Mouse (Mus musculus): Measurements from ENCODE around the gene Rab11fip2. TPM values are rescaled to one million over a fixed set of nuclear protein-coding genes. Genes with fewer than 3 reads are reported as not detected.
A peak's percentile ranks its signal among the peaks of the same experiment; 100 is the strongest.

The Rab11fip2 gene
- 11.9 and 18.3 TPM in 2 replicates for polyA plus RNA-seq (2014; fragmentation: Nextera tagmentation; extraction: Ambion mirVana)

DNA sequence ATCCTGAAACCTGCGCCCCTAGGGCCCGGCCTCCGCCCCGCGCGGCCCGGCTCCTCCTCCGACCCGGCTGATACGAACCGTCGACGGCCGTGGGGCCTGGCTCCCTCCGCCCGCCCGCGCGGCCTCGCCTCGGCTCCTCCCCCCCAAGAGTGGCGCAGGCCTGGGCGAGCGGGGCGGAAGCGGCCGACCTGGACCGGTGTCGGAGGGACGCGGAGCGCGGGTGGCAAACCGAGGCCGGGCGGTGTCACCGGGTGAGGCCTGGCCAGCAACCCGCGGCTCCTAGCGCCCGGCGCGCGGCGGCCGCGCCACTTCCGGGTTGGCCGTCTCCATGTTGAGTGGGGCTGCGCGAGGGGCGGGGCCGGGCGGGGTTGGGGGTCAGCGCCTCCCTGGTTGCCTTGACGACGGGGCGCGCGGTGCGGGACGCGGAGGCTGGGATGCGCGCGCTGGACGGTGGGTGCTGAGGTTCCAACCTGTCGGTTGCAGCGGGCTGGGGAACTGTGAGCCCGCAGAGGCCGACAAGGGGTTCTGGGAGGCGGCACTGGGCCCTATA is at the start of gene Rab11fip2:
Gene Rab11fip2, minus strand, starts transcription at position 333 of the 550 bp plus-strand sequence.
- under 1% methylated on average over 72 of the region's 72 CpGs for WGBS
- Histone ChIP-seq H3K27ac (ENCODE audit: low read depth, low read length) (peak within 1 kb of the TSS; percentile 86), H3K4me3 (ENCODE audit: low read depth, low read length) (peak within 1 kb of the TSS; percentile 76), H3K4me2 (ENCODE audit: low read depth, low read length) (peak within 1 kb of the TSS; percentile 76), H3K9ac (replicated peaks; ENCODE audit: low read depth, low read length) (peak within 1 kb of the TSS; percentile 88), H3K9me3 (ENCODE audit: control insufficient read depth, low read length) (no peaks in the 10 kb centered on the region), H3K27me3 (ENCODE audit: control insufficient read depth, insufficient read depth, low read length) (no peaks in the 10 kb centered on the region; the same call in 1 of the 2 replicates), H3K4me1 (ENCODE audit: control insufficient read depth, insufficient read depth, low read length) (peaks cover 20% of the 10 kb centered on the region), H3K36me3 (ENCODE audit: control insufficient read depth, insufficient read depth, low read length) (no peaks in the 10 kb centered on the region)
- ATAC-seq (ENCODE audit: low read depth), result peak; percentile 98

DNA sequence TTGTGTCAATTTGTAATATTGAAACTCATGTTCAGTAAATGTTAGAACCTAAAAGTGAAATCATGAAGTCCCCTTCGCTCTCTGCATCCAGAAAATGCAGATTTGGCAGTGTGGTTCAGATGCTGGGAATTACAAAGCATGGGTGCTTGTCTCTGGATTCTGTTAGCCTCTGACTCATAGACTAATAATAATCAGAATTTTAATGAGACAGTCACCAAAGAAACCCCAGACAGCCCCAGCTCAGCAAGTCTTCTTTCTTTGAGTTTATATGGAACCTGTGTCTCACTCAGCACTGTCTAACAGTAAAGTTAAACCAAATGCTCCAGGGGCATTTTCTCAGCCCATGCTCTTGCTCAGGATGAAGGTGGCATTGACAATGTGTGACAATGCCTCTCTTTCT is 38.1 kb upstream of the Rab11fip2 start:
- no peak for ATAC-seq (ENCODE audit: low read depth)
- H3K9ac ChIP-seq (replicated peaks; ENCODE audit: low read depth, low read length), result no peak overlapping the region
- no peak overlapping the region for H3K27ac ChIP-seq (ENCODE audit: low read depth, low read length)
- H3K27me3 ChIP-seq (ENCODE audit: control insufficient read depth, insufficient read depth, low read length), result no peaks in the 10 kb centered on the region
- no peak overlapping the region for H3K4me2 ChIP-seq (ENCODE audit: low read depth, low read length)
- H3K4me1 ChIP-seq (ENCODE audit: control insufficient read depth, insufficient read depth, low read length), result no peaks in the 10 kb centered on the region
- H3K9me3 ChIP-seq (ENCODE audit: control insufficient read depth, low read length), result no peaks in the 10 kb centered on the region
- WGBS, result 95% methylated on average over 1 of the region's 1 CpGs
- no peaks in the 10 kb centered on the region for H3K36me3 ChIP-seq (ENCODE audit: control insufficient read depth, insufficient read depth, low read length)
- H3K4me3 ChIP-seq (ENCODE audit: low read depth, low read length), result no peak overlapping the region

DNA sequence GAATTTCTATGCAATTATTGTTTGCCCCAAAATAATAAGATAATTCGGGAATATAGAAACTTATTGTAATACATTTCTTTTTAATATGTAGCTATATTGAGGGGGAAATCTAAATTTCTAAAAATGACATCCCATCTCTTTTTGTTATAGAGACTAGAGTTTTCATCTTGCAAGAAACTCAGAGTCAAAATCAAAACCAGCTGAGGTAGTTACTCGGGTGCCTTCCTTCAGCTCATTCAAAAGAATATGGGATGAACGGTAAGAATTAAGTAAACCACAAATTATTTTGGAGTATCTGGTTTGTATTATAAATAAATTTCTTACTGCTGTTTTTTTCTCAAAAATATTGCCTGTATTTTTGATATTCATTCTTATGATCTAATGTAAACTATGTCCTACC is 11.5 kb upstream of the Rab11fip2 start:
- ATAC-seq (ENCODE audit: low read depth), result no peak
- 88% methylated on average over 3 of the region's 3 CpGs for WGBS

DNA sequence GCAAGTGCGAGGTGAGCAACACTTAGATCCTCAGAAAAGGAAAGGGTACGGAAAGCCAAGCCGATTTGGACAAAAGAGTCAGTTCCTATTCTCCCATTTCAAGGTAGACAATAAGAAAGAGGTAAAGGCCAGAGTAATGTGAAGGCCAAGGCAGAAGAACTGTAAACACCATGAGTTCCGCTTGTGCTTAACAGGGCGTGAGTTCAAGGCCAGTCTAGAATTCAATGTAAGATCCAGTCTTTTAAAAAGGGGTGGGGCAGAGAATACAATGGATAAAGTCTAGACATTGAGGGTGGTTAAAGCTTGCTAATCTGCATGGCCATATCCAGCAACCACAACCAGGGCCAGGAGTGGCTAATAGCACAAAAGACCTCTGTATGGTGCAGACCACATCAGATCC is 6.3 kb upstream of the Rab11fip2 start:
- H3K27ac ChIP-seq (ENCODE audit: low read depth, low read length), result no peak overlapping the region
- H3K9ac ChIP-seq (replicated peaks; ENCODE audit: low read depth, low read length), result no peak overlapping the region
- no peaks in the 10 kb centered on the region for H3K36me3 ChIP-seq (ENCODE audit: control insufficient read depth, insufficient read depth, low read length)
- no peak for ATAC-seq (ENCODE audit: low read depth)
- H3K9me3 ChIP-seq (ENCODE audit: control insufficient read depth, low read length), result no peaks in the 10 kb centered on the region
- WGBS, result 89% methylated on average over 5 of the region's 5 CpGs
- no peaks in the 10 kb centered on the region for H3K27me3 ChIP-seq (ENCODE audit: control insufficient read depth, insufficient read depth, low read length)
- no peaks in the 10 kb centered on the region for H3K4me1 ChIP-seq (ENCODE audit: control insufficient read depth, insufficient read depth, low read length)
- H3K4me2 ChIP-seq (ENCODE audit: low read depth, low read length), result no peak overlapping the region
- H3K4me3 ChIP-seq (ENCODE audit: low read depth, low read length), result no peak overlapping the region

More for the DNA sequence above, 11.5 kb upstream of the Rab11fip2 start:
- no peaks in the 10 kb centered on the region for H3K36me3 ChIP-seq (ENCODE audit: control insufficient read depth, insufficient read depth, low read length)
- no peak overlapping the region for H3K4me2 ChIP-seq (ENCODE audit: low read depth, low read length)
- no peaks in the 10 kb centered on the region for H3K9me3 ChIP-seq (ENCODE audit: control insufficient read depth, low read length)
- no peak overlapping the region for H3K27ac ChIP-seq (ENCODE audit: low read depth, low read length)
- no peaks in the 10 kb centered on the region for H3K27me3 ChIP-seq (ENCODE audit: control insufficient read depth, insufficient read depth, low read length)
- no peaks in the 10 kb centered on the region for H3K4me1 ChIP-seq (ENCODE audit: control insufficient read depth, insufficient read depth, low read length)
- no peak overlapping the region for H3K9ac ChIP-seq (replicated peaks; ENCODE audit: low read depth, low read length)
- no peak overlapping the region for H3K4me3 ChIP-seq (ENCODE audit: low read depth, low read length)

DNA sequence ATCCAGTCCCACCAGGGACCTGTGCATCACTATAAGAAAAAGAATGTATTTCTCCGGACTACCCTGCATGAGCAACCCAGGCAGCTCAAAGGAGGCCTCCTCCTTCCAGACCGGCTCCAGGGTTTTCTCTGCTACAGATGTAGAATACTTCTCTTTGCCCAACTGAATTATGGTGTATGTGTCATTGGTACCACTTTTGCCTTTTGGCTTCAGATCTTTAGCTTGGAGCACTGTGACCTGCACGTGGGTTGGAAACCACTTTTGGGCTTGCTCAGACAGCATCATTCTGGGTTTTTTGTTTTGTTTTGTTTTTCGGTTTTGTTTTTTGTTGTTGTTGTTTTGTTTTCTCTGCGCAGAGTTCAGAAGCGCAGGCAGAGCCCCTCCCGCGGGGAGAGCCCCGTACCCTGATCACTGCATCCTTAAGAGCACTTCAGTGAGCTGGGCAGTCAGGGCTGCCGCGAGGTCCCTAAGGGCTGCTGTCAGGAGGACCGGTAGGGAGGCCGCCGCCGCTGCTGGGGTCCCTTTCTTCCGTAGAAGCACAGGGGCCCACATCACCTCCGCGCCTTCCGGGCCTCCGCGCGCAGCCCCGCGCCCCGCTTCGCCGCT is 635 bp downstream of the Rab11fip2 start:
- Histone ChIP-seq H3K4me1 (ENCODE audit: control insufficient read depth, insufficient read depth, low read length) (peaks cover 20% of the 10 kb centered on the region), H3K9ac (replicated peaks; ENCODE audit: low read depth, low read length) (peak overlapping the region; percentile 88), H3K27ac (ENCODE audit: low read depth, low read length) (peak overlapping the region; percentile 86), H3K9me3 (ENCODE audit: control insufficient read depth, low read length) (no peaks in the 10 kb centered on the region), H3K36me3 (ENCODE audit: control insufficient read depth, insufficient read depth, low read length) (no peaks in the 10 kb centered on the region), H3K4me3 (ENCODE audit: low read depth, low read length) (peak overlapping the region; percentile 76), H3K27me3 (ENCODE audit: control insufficient read depth, insufficient read depth, low read length) (no peaks in the 10 kb centered on the region; the same call in 1 of the 2 replicates), H3K4me2 (ENCODE audit: low read depth, low read length) (peak overlapping the region; percentile 76)
- peak; percentile 86 for ATAC-seq (ENCODE audit: low read depth)
- WGBS, result under 1% methylated on average over 24 of the region's 27 CpGs

DNA sequence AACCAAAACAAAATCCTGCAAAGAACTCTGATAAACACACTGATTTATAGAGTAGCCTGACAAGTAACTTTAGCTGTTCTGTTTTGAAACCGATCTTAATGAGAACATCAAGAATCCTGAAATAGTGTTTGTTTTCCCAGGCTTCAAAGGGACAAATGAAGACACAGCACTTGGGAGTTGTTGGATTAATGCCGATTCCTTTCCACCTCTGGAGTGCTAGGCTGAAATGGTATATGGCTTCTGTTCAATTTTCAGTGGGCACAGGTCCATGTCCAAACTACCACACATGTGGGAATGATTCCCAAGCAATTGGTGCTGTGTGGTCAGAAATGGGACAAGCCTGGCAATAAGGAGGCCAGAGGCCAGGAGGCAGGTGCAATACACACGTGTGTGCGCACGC is 3.7 kb downstream of the Rab11fip2 start:
- Histone ChIP-seq H3K36me3 (ENCODE audit: control insufficient read depth, insufficient read depth, low read length) (no peaks in the 10 kb centered on the region), H3K9ac (replicated peaks; ENCODE audit: low read depth, low read length) (no peak overlapping the region), H3K4me3 (ENCODE audit: low read depth, low read length) (no peak overlapping the region), H3K27me3 (ENCODE audit: control insufficient read depth, insufficient read depth, low read length) (no peaks in the 10 kb centered on the region; the same call in 1 of the 2 replicates), H3K4me2 (ENCODE audit: low read depth, low read length) (no peak overlapping the region), H3K9me3 (ENCODE audit: control insufficient read depth, low read length) (no peaks in the 10 kb centered on the region), H3K4me1 (ENCODE audit: control insufficient read depth, insufficient read depth, low read length) (peaks cover 20% of the 10 kb centered on the region), H3K27ac (ENCODE audit: low read depth, low read length) (no peak overlapping the region)
- WGBS, result 76% methylated on average over 5 of the region's 5 CpGs
- no peak for ATAC-seq (ENCODE audit: low read depth)

DNA sequence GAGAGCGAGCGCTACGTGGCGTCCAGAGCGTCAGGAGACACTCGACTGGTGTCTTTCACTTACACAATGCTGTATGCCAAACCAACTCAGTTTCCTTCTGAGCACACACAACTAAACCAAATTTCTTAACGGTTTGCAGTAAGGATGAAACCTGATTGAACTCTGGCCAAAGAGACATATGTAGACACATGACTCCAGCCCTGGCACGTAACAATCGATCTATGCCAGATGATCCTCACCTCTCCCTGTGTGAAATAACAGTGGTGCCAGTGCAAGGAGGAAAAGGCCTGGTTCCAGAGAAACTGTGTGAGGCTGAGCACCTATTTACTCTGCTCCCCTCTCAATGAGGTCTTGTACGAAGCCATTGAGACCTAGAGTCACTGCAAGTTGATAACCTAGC is 11.4 kb downstream of the Rab11fip2 start:
- no peak overlapping the region for H3K9ac ChIP-seq (replicated peaks; ENCODE audit: low read depth, low read length)
- H3K4me3 ChIP-seq (ENCODE audit: low read depth, low read length), result no peak overlapping the region
- no peak overlapping the region for H3K4me2 ChIP-seq (ENCODE audit: low read depth, low read length)
- WGBS, result 92% methylated on average over 10 of the region's 10 CpGs
- no peaks in the 10 kb centered on the region for H3K27me3 ChIP-seq (ENCODE audit: control insufficient read depth, insufficient read depth, low read length)
- H3K36me3 ChIP-seq (ENCODE audit: control insufficient read depth, insufficient read depth, low read length), result no peaks in the 10 kb centered on the region
- H3K27ac ChIP-seq (ENCODE audit: low read depth, low read length), result no peak overlapping the region
- H3K4me1 ChIP-seq (ENCODE audit: control insufficient read depth, insufficient read depth, low read length), result no peaks in the 10 kb centered on the region
- no peaks in the 10 kb centered on the region for H3K9me3 ChIP-seq (ENCODE audit: control insufficient read depth, low read length)
- ATAC-seq (ENCODE audit: low read depth), result no peak

DNA sequence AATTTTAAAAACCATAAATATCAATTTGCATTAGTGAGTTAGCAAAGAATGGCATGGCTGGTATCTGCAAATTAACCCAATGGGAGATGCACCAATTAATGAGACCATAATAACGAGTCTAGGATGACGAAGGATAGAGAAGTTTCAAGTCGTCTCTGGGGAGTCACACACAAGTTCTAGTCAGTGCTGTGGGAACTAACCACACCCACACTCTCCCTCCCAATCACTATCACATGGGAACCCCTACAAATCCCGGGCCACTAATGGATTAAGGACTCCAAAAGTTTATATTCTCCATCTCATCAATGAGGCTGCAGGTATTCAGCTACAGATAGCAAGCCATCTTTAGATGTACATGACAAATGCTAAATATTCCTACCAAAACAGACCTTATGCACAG is 14.8 kb downstream of the Rab11fip2 start:
- Histone ChIP-seq H3K4me1 (ENCODE audit: control insufficient read depth, insufficient read depth, low read length) (no peaks in the 10 kb centered on the region), H3K4me2 (ENCODE audit: low read depth, low read length) (no peak overlapping the region), H3K27me3 (ENCODE audit: control insufficient read depth, insufficient read depth, low read length) (no peaks in the 10 kb centered on the region), H3K36me3 (ENCODE audit: control insufficient read depth, insufficient read depth, low read length) (no peaks in the 10 kb centered on the region), H3K4me3 (ENCODE audit: low read depth, low read length) (no peak overlapping the region), H3K9ac (replicated peaks; ENCODE audit: low read depth, low read length) (no peak overlapping the region), H3K27ac (ENCODE audit: low read depth, low read length) (no peak overlapping the region), H3K9me3 (ENCODE audit: control insufficient read depth, low read length) (no peaks in the 10 kb centered on the region)
- 59% methylated on average over 4 of the region's 4 CpGs for WGBS
- ATAC-seq (ENCODE audit: low read depth), result no peak

DNA sequence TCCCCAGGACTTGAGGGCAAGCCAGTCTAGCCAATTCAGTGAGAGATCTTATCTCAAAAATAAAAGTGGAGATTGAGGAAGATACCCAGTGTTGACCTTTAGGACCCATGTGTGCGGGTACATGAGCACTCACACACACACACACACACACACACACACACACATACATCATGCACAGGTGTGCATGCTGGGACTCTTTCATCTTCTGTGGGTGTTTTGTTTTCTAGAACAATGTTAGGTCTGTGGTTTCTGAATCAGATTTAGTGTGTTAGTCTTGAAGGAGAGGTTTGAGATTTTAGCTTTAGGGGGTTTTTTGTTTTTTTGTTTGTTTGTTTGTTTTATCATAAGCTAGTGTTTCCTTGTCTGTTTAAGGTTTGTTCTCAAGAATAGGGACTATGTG is 17.3 kb downstream of the Rab11fip2 start:
- Histone ChIP-seq H3K27ac (ENCODE audit: low read depth, low read length) (no peak overlapping the region), H3K9me3 (ENCODE audit: control insufficient read depth, low read length) (no peaks in the 10 kb centered on the region), H3K36me3 (ENCODE audit: control insufficient read depth, insufficient read depth, low read length) (no peaks in the 10 kb centered on the region), H3K27me3 (ENCODE audit: control insufficient read depth, insufficient read depth, low read length) (no peaks in the 10 kb centered on the region), H3K4me1 (ENCODE audit: control insufficient read depth, insufficient read depth, low read length) (no peaks in the 10 kb centered on the region), H3K4me2 (ENCODE audit: low read depth, low read length) (no peak overlapping the region), H3K9ac (replicated peaks; ENCODE audit: low read depth, low read length) (no peak overlapping the region), H3K4me3 (ENCODE audit: low read depth, low read length) (no peak overlapping the region)
- no peak for ATAC-seq (ENCODE audit: low read depth)
- WGBS, result 100% methylated on average over 1 of the region's 1 CpGs
